Mouse (Mus musculus) intestine, postnatal 0 days (tissue): Measurements from ENCODE around the gene Strn. TPM values are rescaled to one million over a fixed set of nuclear protein-coding genes. Genes with fewer than 3 reads are reported as not detected.
A peak's percentile ranks its signal among the peaks of the same experiment; 100 is the strongest.

Experiments
- ATAC-seq: fragments of 200-750 bp; cut with Nextera tagmentation; 2 replicates; pipeline ENCODE4 v1.8.0; 2017; ENCODE audit warnings: mild to moderate bottlenecking, moderate TSS enrichment, moderate library complexity
- H3K27ac ChIP-seq: fragments of 300-500 bp; sonication (generic); 2 replicates; pipeline ENCODE4 v1.5.1; 2014; ENCODE audit warnings: mild to moderate bottlenecking, low read depth, low read length, moderate library complexity
- H3K27me3 ChIP-seq: fragments of 300-500 bp; sonication (generic); replicated peaks from 2 replicates; pipeline ENCODE4 v1.6.1; 2014; ENCODE audit warnings: low read length, mixed read lengths; ENCODE audit not compliant: control insufficient read depth, insufficient read depth
- H3K36me3 ChIP-seq: fragments of 300-500 bp; sonication (generic); 2 replicates; pipeline ENCODE4 v1.6.1; 2014; ENCODE audit warnings: mild to moderate bottlenecking, moderate library complexity; ENCODE audit not compliant: control insufficient read depth, insufficient read depth
- H3K4me1 ChIP-seq: fragments of 300-500 bp; sonication (generic); replicated peaks from 2 replicates; pipeline ENCODE4 v1.6.1; 2014; ENCODE audit warnings: antibody characterized with exemption, low read length, mixed read lengths; ENCODE audit not compliant: control insufficient read depth, insufficient read depth
- H3K4me2 ChIP-seq: fragments of 300-500 bp; sonication (generic); replicated peaks from 2 replicates; pipeline ENCODE4 v1.6.1; 2014; ENCODE audit warnings: low read depth, mild to moderate bottlenecking, moderate library complexity
- H3K4me3 ChIP-seq: fragments of 300-500 bp; sonication (generic); 2 replicates; pipeline ENCODE4 v1.5.1; 2014; ENCODE audit warnings: low read depth, low read length
- H3K9ac ChIP-seq: fragments of 300-500 bp; sonication (generic); 2 replicates; pipeline ENCODE4 v1.6.1; 2014; ENCODE audit warnings: mild to moderate bottlenecking, low read depth, low read length
- H3K9me3 ChIP-seq: fragments of 300-500 bp; sonication (generic); 2 replicates; pipeline ENCODE4 v1.6.1; 2016; ENCODE audit warnings: mixed run types; ENCODE audit not compliant: control insufficient read depth
- CTCF ChIP-seq: sonication (generic); IDR thresholded peaks from 2 replicates; pipeline ENCODE4 v1.5.1; 2016; ENCODE audit warnings: low read depth, mild to moderate bottlenecking, control low read depth, antibody characterized with exemption, moderate library complexity
- WGBS: fragments of 180-500 bp; shearing (Covaris S2); extraction: QIAGEN DNeasy Blood & Tissue Kit; methylation state at CpG from one replicate; pipeline ENCODE4 v1.1.7; 2014; 5-methylcytosine and 5-hydroxymethylcytosine counted together
- polyA plus RNA-seq: library from polyadenylated mRNA; unstranded; fragments of >200 nt; fragmentation: Nextera tagmentation; extraction: Ambion mirVana; gene quantifications from 2 replicates; pipeline ENCODE4 v1.2.1, GENCODE M21; 2015

Strn gene
- 3.8 and 4.3 TPM in 2 replicates for polyA plus RNA-seq

- no peak for ATAC-seq
- Histone ChIP-seq H3K4me1 (0 out of 2 replicates have a peak, but pooled peaks cover 4% of the 10 kb centered on the region), H3K4me2 (peak within 1 kb of the TSS; percentile 85), H3K27ac (peak within 1 kb of the TSS; percentile 97), H3K9ac (peak within 1 kb of the TSS; percentile 85), H3K36me3 (no peaks in the 10 kb centered on the region), H3K4me3 (peak within 1 kb of the TSS; percentile 96), H3K9me3 (no peaks in the 10 kb centered on the region), H3K27me3 (no peaks in the 10 kb centered on the region)
- WGBS: 20% methylated on average over 4 of the region's 4 CpGs
- TF ChIP-seq CTCF: no peak
Measured at GRCm38 (mm10) chr17:78737096-78737495, at the start of gene Strn. Strn (minus strand) TSS chr17:78737196.

- no peaks in the 10 kb centered on the region for H3K27me3 ChIP-seq
- 95% methylated on average over 1 of the region's 1 CpGs for WGBS
- ATAC-seq: no peak
Measured at GRCm38 (mm10) chr17:78778765-78779164, 41.8 kb upstream of the Strn start.

GRCm38 (mm10) chr17:78772317-78772716 lies 35.3 kb upstream of the Strn start:
- H3K27ac ChIP-seq: no peak overlapping the region
- peaks cover 36% of the 10 kb centered on the region for H3K36me3 ChIP-seq
- H3K4me2 ChIP-seq: no peak overlapping the region
- no peak overlapping the region for H3K4me3 ChIP-seq
- ATAC-seq: no peak
- no peak for TF ChIP-seq CTCF
- no peaks in the 10 kb centered on the region for H3K9me3 ChIP-seq
- no peaks in the 10 kb centered on the region for H3K4me1 ChIP-seq
- no peaks in the 10 kb centered on the region for H3K27me3 ChIP-seq
- 87% methylated on average over 2 of the region's 2 CpGs for WGBS
- no peak overlapping the region for H3K9ac ChIP-seq

More at GRCm38 (mm10) chr17:78778765-78779164, 41.8 kb upstream of the Strn start:
- H3K4me1 ChIP-seq: no peaks in the 10 kb centered on the region
- TF ChIP-seq CTCF: no peak
- H3K27ac ChIP-seq: no peak overlapping the region
- H3K36me3 ChIP-seq: peaks cover 18% of the 10 kb centered on the region
- no peak overlapping the region for H3K4me2 ChIP-seq
- H3K9ac ChIP-seq: no peak overlapping the region
- no peak overlapping the region for H3K4me3 ChIP-seq
- H3K9me3 ChIP-seq: no peaks in the 10 kb centered on the region

GRCm38 (mm10) chr17:78770932-78771331 lies 33.9 kb upstream of the Strn start:
- no peak overlapping the region for H3K4me3 ChIP-seq
- peaks cover 37% of the 10 kb centered on the region for H3K36me3 ChIP-seq
- no peaks in the 10 kb centered on the region for H3K27me3 ChIP-seq
- no peak overlapping the region for H3K4me2 ChIP-seq
- no peak overlapping the region for H3K9ac ChIP-seq
- H3K27ac ChIP-seq: no peak overlapping the region
- ATAC-seq: no peak
- WGBS: 36% methylated on average over 7 of the region's 7 CpGs
- no peaks in the 10 kb centered on the region for H3K9me3 ChIP-seq
- H3K4me1 ChIP-seq: no peaks in the 10 kb centered on the region
- TF ChIP-seq CTCF: no peak

GRCm38 (mm10) chr17:78769341-78769740 lies 32.3 kb upstream of the Strn start:
- no peaks in the 10 kb centered on the region for H3K4me1 ChIP-seq
- 89% methylated on average over 3 of the region's 3 CpGs for WGBS

GRCm38 (mm10) chr17:78768937-78769336 lies 31.9 kb upstream of the Strn start:
- ATAC-seq: no peak

More at GRCm38 (mm10) chr17:78769341-78769740, 32.3 kb upstream of the Strn start:
- Histone ChIP-seq H3K36me3 (peaks cover 51% of the 10 kb centered on the region), H3K4me2 (no peak overlapping the region), H3K27ac (no peak overlapping the region), H3K4me3 (no peak overlapping the region), H3K9ac (no peak overlapping the region), H3K9me3 (no peaks in the 10 kb centered on the region), H3K27me3 (no peaks in the 10 kb centered on the region)
- TF ChIP-seq CTCF: no peak
- ATAC-seq: no peak

GRCm38 (mm10) chr17:78767546-78767945 lies 30.6 kb upstream of the Strn start:
- Histone ChIP-seq H3K4me1 (no peaks in the 10 kb centered on the region), H3K27ac (no peak overlapping the region), H3K9ac (no peak overlapping the region), H3K9me3 (no peaks in the 10 kb centered on the region), H3K4me2 (no peak overlapping the region), H3K4me3 (no peak overlapping the region), H3K36me3 (peaks cover 47% of the 10 kb centered on the region), H3K27me3 (no peaks in the 10 kb centered on the region)
- WGBS: 78% methylated on average over 8 of the region's 8 CpGs
- no peak for ATAC-seq
- TF ChIP-seq CTCF: no peak

More at GRCm38 (mm10) chr17:78768937-78769336, 31.9 kb upstream of the Strn start:
- no peak overlapping the region for H3K4me2 ChIP-seq
- no peaks in the 10 kb centered on the region for H3K9me3 ChIP-seq
- H3K36me3 ChIP-seq: peaks cover 53% of the 10 kb centered on the region
- H3K4me3 ChIP-seq: no peak overlapping the region
- H3K27ac ChIP-seq: no peak overlapping the region
- no peaks in the 10 kb centered on the region for H3K27me3 ChIP-seq
- TF ChIP-seq CTCF: no peak
- no peak overlapping the region for H3K9ac ChIP-seq
- 66% methylated on average over 2 of the region's 2 CpGs for WGBS
- no peaks in the 10 kb centered on the region for H3K4me1 ChIP-seq
